Mouse (Mus musculus) liver, embryonic 16.5 days (tissue): ENCODE results near the gene Micu2. TPM values are rescaled to one million over a fixed set of nuclear protein-coding genes. Genes with fewer than 3 reads are reported as not detected.
"Not testable (repeated sequence)": the region's sequence is repeated elsewhere in the genome, so short reads cannot be mapped to it uniquely, and the experiment has no call there.

Source experiments
- ATAC-seq: fragments of 200-750 bp; cut with Nextera tagmentation; 2 replicates; pipeline ENCODE4 v1.8.0; 2017; ENCODE audit warnings: low read depth, mild to moderate bottlenecking, moderate number of reproducible peaks, moderate library complexity
- H3K27ac ChIP-seq: fragments of 300-500 bp; sonication (generic); 2 replicates; pipeline ENCODE4 v1.5.1; 2014; ENCODE audit warnings: mild to moderate bottlenecking, low read length
- H3K27me3 ChIP-seq: fragments of 300-500 bp; sonication (generic); 2 replicates; pipeline ENCODE4 v1.6.1; 2014; ENCODE audit warnings: low read depth, low read length, mixed read lengths; ENCODE audit not compliant: control insufficient read depth, insufficient read depth
- H3K36me3 ChIP-seq: fragments of 300-500 bp; sonication (generic); 2 replicates; pipeline ENCODE4 v1.6.1; 2014; ENCODE audit warnings: mild to moderate bottlenecking; ENCODE audit not compliant: control insufficient read depth, insufficient read depth
- H3K4me1 ChIP-seq: fragments of 300-500 bp; sonication (generic); 2 replicates; pipeline ENCODE4 v1.6.1; 2014; ENCODE audit warnings: low read depth, low read length, mixed read lengths; ENCODE audit not compliant: control insufficient read depth
- H3K4me2 ChIP-seq: fragments of 300-500 bp; sonication (generic); 2 replicates; pipeline ENCODE4 v1.6.1; 2014; ENCODE audit warnings: low read depth, low read length, mixed read lengths
- H3K4me3 ChIP-seq: fragments of 300-500 bp; sonication (generic); 2 replicates; pipeline ENCODE4 v1.5.1; 2014; ENCODE audit warnings: low read depth, mild to moderate bottlenecking, low read length
- H3K9ac ChIP-seq: fragments of 300-500 bp; sonication (generic); 2 replicates; pipeline ENCODE4 v1.6.1; 2014; ENCODE audit warnings: low read depth, low read length
- H3K9me3 ChIP-seq: fragments of 300-500 bp; sonication (generic); replicated peaks from 2 replicates; pipeline ENCODE4 v1.6.1; 2016; ENCODE audit warnings: low read length; ENCODE audit not compliant: control insufficient read depth
- WGBS: fragments of 180-500 bp; shearing (Covaris S2); extraction: QIAGEN DNeasy Blood & Tissue Kit; methylation state at CpG from one replicate; pipeline ENCODE4 v1.1.7; 2014; ENCODE audit not compliant: insufficient replicate concordance; 5-methylcytosine and 5-hydroxymethylcytosine counted together
- polyA plus RNA-seq: library from polyadenylated mRNA; unstranded; fragments of >200 nt; fragmentation: Nextera tagmentation; extraction: Ambion mirVana; gene quantifications from 2 replicates; pipeline ENCODE4 v1.2.1, GENCODE M21; 2015

Micu2 gene
- polyA plus RNA-seq, 1 experiment from 2014 or later, result 34.1 TPM

- Histone ChIP-seq H3K9me3 (no peaks in the 10 kb centered on the region), H3K4me1 (peaks cover 16% of the 10 kb centered on the region), H3K27ac (no peak overlapping the region), H3K36me3 (peaks cover 3% of the 10 kb centered on the region; the same call in 1 of the 2 replicates), H3K27me3 (no peaks in the 10 kb centered on the region), H3K9ac (no peak overlapping the region), H3K4me2 (peak overlapping the region; percentile 32; the same call in 1 of the 2 replicates), H3K4me3 (no peak overlapping the region)
- ATAC-seq, result peak; percentile 75
- 29% methylated on average over 7 of the region's 7 CpGs for WGBS
Observed at GRCm38 (mm10) chr14:57933608-57934007, 65.5 kb downstream of the Micu2 start.

DNA sequence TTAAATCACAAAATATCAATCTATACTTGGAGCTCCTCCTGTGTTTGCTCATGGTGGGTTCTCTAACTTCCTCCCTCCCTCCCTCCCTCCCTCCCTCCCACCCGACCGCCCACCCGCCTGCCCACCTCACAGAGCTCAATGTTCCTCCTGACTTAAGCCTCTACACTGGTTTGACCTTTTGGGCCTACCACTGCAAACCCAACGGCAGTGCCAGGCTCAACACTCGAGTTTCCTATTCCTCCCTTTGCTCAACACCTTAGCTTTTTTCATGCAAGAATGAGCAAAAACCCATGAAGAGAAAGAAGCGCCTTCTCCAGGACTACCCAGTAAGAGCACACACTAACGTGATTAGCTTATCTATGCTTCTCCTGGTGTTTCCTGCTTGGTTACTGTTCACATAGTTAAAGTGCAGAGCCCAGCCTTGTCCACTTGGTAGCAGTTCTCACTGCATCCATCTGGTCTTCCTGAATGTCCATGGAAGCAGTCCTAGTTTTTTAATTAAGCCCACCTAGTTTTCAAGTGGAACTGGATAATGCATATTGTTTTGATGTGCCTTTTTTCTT is 66.1 kb downstream of the Micu2 start:
- no peak overlapping the region for H3K27ac ChIP-seq
- peak; percentile 84 for ATAC-seq

GRCm38 (mm10) chr14:57921428-57922131 is 77.5 kb downstream of the Micu2 start:
- H3K9me3 ChIP-seq, result no peaks in the 10 kb centered on the region
- H3K27ac ChIP-seq, result no peak overlapping the region
- H3K36me3 ChIP-seq, result peaks cover 16% of the 10 kb centered on the region
- 0 out of 2 replicates have a peak, but pooled peaks have one; percentile 13 for ATAC-seq
- no peak overlapping the region for H3K4me3 ChIP-seq
- no peaks in the 10 kb centered on the region for H3K4me1 ChIP-seq
- no peaks in the 10 kb centered on the region for H3K27me3 ChIP-seq
- WGBS, result 52% methylated on average over 10 of the region's 10 CpGs
- no peak overlapping the region for H3K4me2 ChIP-seq
- no peak overlapping the region for H3K9ac ChIP-seq

More for the DNA sequence above, 66.1 kb downstream of the Micu2 start:
- WGBS, result 23% methylated on average over 7 of the region's 7 CpGs
- H3K4me1 ChIP-seq, result peaks cover 16% of the 10 kb centered on the region
- H3K27me3 ChIP-seq, result no peaks in the 10 kb centered on the region
- no peak overlapping the region for H3K4me3 ChIP-seq
- peaks cover 3% of the 10 kb centered on the region; the same call in 1 of the 2 replicates for H3K36me3 ChIP-seq
- no peaks in the 10 kb centered on the region for H3K9me3 ChIP-seq
- H3K4me2 ChIP-seq, result peak overlapping the region; percentile 32; the same call in 1 of the 2 replicates
- no peak overlapping the region for H3K9ac ChIP-seq

DNA sequence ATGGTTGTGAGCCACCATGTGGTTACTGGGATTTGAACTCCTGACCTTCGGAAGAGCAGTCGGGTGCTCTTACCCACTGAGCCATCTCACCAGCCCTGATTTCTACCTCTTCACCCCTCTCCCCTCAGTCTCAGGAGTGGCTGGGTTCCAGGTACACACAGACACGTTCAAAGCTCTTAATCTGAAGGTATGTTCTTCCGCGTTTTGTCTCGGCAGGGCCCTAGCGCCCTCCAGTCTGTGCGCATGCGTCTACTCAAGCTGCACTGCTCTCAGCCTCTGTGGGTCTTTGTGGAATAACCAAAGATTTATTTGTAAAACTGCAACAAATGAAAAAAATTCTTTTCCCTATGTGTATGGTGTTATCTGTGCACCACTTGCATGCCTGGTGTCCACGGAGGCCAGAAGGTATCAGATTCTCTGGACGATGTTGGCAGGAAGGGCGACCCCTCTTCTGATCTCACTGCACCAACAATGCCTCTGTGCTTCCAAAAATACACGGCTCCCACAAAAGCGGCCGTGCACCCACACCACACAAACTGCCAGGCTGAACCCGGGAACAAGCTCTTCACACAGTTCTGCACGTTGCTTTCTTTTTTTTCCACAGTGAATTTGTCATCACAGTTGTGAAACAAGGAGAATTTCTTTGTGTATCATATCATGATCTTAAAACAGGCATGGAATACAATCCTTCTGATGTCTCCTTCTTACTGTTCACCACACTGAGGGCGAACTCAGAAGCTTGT is 78.3 kb downstream of the Micu2 start:
- H3K4me2 ChIP-seq, result no peak overlapping the region
- no peak overlapping the region for H3K9ac ChIP-seq
- peaks cover 16% of the 10 kb centered on the region for H3K36me3 ChIP-seq
- no peaks in the 10 kb centered on the region for H3K27me3 ChIP-seq
- ATAC-seq, result no peak
- no peaks in the 10 kb centered on the region for H3K9me3 ChIP-seq
- WGBS, result 73% methylated on average over 18 of the region's 18 CpGs
- H3K27ac ChIP-seq, result no peak overlapping the region
- no peak overlapping the region for H3K4me3 ChIP-seq
- no peaks in the 10 kb centered on the region for H3K4me1 ChIP-seq

DNA sequence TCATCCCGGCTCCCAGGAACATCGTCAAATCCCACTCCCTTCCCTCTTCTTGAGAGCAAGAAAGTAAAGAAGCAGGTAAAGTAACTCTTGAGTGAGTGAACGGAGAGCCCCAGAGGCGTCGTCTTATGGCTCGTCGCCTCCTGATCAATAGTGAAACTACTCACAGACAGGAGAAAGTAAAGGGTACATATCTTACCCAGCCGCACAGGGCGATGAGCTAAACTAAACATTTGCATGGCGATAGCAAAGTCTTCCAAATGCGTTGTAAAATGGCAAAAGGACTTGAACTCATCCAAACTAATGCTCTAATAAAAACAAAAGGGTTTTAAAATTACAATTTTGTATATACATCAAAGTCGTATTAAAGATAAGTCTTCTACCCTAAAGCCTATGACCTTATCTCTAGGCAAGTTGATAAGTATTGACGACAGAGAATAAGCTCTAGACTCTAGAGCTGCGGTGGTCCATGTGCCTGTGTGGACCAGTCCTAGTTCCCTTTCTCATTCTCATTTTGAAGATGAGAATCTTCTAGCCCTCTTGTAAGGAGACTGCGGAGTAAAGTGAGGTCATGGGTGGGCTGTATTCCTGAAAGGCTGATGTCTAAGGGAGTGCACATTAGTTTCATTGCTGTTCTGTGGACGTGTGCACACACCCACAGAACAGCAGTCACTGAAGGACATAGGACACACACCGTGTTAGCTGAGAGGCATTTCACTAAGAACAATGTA is 79.8 kb downstream of the Micu2 start:
- Histone ChIP-seq H3K4me3 (no peak overlapping the region), H3K4me1 (no peaks in the 10 kb centered on the region), H3K9me3 (no peaks in the 10 kb centered on the region), H3K9ac (no peak overlapping the region), H3K4me2 (no peak overlapping the region), H3K27ac (no peak overlapping the region), H3K27me3 (no peaks in the 10 kb centered on the region), H3K36me3 (peaks cover 16% of the 10 kb centered on the region)
- ATAC-seq, result no peak
- 82% methylated on average over 17 of the region's 17 CpGs for WGBS

- Histone ChIP-seq H3K27ac (no peak overlapping the region), H3K4me1 (peaks cover 5% of the 10 kb centered on the region), H3K4me3 (no peak overlapping the region), H3K9ac (no peak overlapping the region), H3K27me3 (no peaks in the 10 kb centered on the region), H3K9me3 (no peaks in the 10 kb centered on the region), H3K4me2 (no peak overlapping the region), H3K36me3 (peaks cover 6% of the 10 kb centered on the region)
- 73% methylated on average over 6 of the region's 6 CpGs for WGBS
- ATAC-seq, result no peak
Observed at GRCm38 (mm10) chr14:57915341-57915740, 83.7 kb downstream of the Micu2 start.

DNA sequence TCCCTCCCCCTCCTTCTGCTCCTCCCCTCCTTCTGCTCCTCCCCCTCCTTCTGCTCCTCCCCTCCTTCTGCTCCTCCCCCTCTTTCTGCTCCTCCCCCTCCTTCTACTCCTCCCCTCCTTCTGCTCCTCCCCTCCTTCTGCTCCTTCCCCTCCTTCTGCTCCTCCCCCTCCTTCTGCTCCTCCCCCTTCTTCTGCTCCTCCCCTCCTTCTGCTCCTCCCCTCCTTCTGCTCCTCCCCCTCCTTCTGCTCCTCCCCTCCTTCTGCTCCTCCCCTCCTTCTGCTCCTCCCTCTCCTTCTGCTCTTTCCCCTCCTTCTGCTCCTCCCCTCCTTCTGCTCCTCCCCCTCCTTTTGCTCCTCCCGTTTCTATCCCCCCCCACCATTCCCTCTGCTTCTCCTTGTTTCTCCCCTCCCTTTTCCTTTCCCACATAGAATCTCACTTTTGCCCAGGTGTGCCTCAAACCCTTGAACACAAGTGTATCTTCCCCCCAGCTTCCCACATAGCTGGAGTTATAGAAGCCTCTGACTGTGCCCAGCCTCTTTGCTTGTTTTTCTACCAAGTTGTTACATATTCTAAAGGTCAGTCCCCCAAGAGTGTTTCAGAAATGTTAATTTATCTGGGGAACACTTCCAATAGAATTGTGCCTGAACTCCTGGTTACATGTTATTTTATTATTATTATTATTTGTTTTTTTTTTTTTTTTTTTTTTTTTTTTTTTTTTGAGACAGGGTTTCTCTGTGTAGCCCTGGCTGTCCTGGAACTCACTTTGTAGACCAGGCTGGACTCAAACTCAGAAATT is 86.7 kb downstream of the Micu2 start:
- not testable (repeated sequence) for ATAC-seq, H3K27ac ChIP-seq, H3K4me2 ChIP-seq, H3K4me1 ChIP-seq, H3K36me3 ChIP-seq, H3K27me3 ChIP-seq, H3K9me3 ChIP-seq, H3K4me3 ChIP-seq, H3K9ac ChIP-seq
- 27% methylated on average over 1 of the region's 1 CpGs for WGBS

DNA sequence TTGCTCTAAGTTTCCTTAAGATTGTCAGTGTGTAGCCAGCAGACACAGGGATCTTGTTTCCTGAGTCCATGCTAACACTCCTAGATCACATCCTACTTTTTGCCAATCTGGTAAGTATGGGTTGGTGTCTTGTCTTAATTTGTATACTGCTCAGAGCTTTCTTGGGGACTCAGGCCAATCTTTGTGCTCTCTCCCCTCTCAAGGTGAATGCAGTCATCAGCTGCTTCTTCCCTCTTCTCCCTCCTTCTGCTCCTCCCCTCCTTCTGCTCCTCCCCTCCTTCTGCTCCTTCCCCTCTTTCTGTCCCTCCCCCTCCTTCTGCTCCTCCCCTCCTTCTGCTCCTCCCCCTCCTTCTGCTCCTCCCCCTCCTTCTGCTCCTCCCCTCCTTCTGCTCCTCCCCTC is 87.3 kb downstream of the Micu2 start:
- not testable (repeated sequence) for H3K27me3 ChIP-seq, H3K9me3 ChIP-seq, H3K4me3 ChIP-seq, H3K27ac ChIP-seq, ATAC-seq, H3K36me3 ChIP-seq, H3K9ac ChIP-seq, H3K4me1 ChIP-seq, H3K4me2 ChIP-seq
